Mouse (Mus musculus): Measurements from ENCODE around the gene Rev1. TPM values are rescaled to one million over a fixed set of nuclear protein-coding genes. Genes with fewer than 3 reads are reported as not detected.
"Not testable (repeated sequence)": the region's sequence is repeated elsewhere in the genome, so short reads cannot be mapped to it uniquely, and the experiment has no call there.

Gene Rev1
- polyA plus RNA-seq, 1 experiment, result 0.59 TPM

DNA sequence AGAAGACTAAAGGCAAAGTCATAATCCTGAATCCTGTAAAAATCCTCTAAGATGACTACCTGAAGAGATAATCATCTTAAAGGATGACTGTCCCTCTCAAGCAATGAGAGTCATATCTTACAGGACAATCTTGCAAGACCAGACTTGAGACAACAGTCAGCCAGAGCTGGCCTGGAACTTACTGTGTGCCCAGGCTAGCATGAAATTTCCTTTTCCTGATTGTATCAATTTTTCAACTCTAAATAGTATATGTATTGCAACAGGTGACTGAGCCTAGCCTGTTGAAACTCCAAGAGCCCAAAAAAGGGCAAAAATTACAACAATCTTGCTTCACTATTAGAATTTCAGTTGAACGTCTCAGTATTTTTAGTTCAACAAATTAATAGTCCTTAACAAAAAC lies 26.4 kb downstream of the Rev1 start:
- peaks cover 80% of the 10 kb centered on the region for H3K36me3 ChIP-seq (replicated peaks; ENCODE audit: low read length)
- no peak overlapping the region for H3K4me3 ChIP-seq (replicated peaks)
- TF ChIP-seq GATA1 (IDR thresholded peaks at IDR 0.05; ENCODE audit: borderline replicate concordance, low read length) (no peak), FLI1 (IDR thresholded peaks at IDR 0.05; ENCODE audit: low read length) (no peak)
- H3K4me1 ChIP-seq, result peaks cover 31% of the 10 kb centered on the region
- H3K9me3 ChIP-seq, result no peaks in the 10 kb centered on the region
- no peaks in the 10 kb centered on the region for H3K27me3 ChIP-seq (replicated peaks)

DNA sequence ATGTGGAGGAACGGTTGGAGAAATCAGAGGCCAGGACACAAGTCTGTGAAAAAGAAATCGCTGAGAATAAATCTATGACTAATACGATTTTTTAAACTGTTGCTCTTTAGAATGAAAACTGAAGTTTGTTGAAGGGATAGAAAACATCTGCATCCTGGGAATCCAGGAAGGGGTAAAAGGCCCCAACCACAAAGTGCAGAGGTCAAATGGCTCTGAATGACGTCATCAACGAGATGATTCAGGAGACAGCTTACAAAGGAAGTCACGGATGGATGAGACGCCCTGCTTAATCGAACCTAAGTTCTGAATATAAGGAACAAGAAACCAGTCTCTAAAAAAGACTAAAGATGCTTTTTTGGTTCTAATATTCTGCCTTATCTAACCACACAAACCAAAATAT lies 48.3 kb downstream of the Rev1 start:
- Histone ChIP-seq H3K27me3 (replicated peaks) (no peaks in the 10 kb centered on the region), H3K4me1 (0 out of 2 replicates have a peak, but pooled peaks cover 3% of the 10 kb centered on the region), H3K9me3 (no peaks in the 10 kb centered on the region), H3K4me3 (replicated peaks) (no peak overlapping the region), H3K36me3 (replicated peaks; ENCODE audit: low read length) (peaks cover 89% of the 10 kb centered on the region)
- TF ChIP-seq GATA1 (IDR thresholded peaks at IDR 0.05; ENCODE audit: borderline replicate concordance, low read length) (no peak), FLI1 (IDR thresholded peaks at IDR 0.05; ENCODE audit: low read length) (no peak)

DNA sequence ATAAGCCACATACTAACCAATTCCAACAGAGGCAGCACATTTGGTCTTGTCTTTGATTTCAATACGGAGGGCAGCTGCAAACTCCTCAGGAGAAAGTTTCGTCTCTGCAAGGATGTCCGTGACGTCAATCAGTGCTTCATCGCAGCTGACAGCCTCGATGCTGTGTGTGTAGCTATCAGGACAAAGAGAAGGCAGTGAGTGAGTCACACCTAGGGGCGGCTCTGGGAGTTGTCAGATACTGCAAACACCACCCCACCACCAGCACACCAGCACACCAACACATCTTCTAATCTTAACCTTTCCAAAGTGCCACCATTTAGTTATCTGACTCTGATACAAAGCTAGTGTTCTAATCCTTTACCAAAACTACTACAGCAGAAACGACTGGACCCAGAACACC lies 58.3 kb downstream of the Rev1 start:
- Histone ChIP-seq H3K4me3 (replicated peaks) (no peak overlapping the region), H3K4me1 (no peaks in the 10 kb centered on the region), H3K27me3 (replicated peaks) (no peaks in the 10 kb centered on the region), H3K36me3 (replicated peaks; ENCODE audit: low read length) (peaks cover 86% of the 10 kb centered on the region), H3K9me3 (no peaks in the 10 kb centered on the region)
- TF ChIP-seq FLI1 (IDR thresholded peaks at IDR 0.05; ENCODE audit: low read length) (no peak), GATA1 (IDR thresholded peaks at IDR 0.05; ENCODE audit: borderline replicate concordance, low read length) (no peak)

DNA sequence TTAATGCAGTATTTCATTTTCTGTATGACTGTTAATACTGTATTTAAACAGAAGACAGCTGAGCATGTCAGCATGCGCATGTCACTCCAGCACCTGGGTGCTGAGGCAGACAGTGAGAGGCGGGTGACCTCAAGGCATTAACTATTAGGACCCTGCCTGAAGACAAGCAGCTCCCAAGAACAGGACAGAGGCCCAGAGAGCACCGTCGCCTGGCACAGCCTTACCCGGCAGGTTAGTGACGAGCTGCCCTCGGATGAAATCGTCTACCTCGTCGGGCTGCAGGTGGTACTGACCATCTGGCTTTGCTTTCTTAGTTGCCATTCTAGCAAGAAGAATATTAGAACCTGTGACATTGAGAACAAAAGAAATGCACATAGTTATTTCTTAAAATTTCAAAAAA lies 62.3 kb downstream of the Rev1 start:
- no peaks in the 10 kb centered on the region for H3K9me3 ChIP-seq
- no peak overlapping the region for H3K4me3 ChIP-seq (replicated peaks)
- peaks cover 11% of the 10 kb centered on the region for H3K4me1 ChIP-seq
- peaks cover 87% of the 10 kb centered on the region for H3K36me3 ChIP-seq (replicated peaks; ENCODE audit: low read length)
- H3K27me3 ChIP-seq (replicated peaks), result no peaks in the 10 kb centered on the region
- no peak for TF ChIP-seq FLI1 (IDR thresholded peaks at IDR 0.05; ENCODE audit: low read length)
- TF ChIP-seq GATA1 (IDR thresholded peaks at IDR 0.05; ENCODE audit: borderline replicate concordance, low read length), result no peak

DNA sequence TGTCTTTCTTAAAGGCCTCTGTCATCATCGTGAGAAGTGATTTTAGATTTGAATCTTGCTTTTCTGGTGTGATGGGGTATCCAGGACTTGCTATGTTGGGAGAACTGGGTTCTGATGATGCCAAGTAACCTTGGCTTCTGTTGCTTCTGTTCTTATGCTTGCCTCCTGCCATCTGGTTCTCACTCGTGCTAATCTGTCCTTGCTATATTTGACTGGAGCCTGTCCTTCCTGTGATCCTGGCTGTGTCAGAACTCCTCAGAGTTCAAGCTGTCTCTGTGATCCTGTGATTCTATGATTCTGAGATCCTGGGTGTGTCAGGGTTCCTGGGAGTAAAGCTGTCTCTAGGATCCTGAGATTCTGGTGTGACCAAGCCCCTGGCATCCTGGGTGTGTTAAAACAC lies 67.4 kb downstream of the Rev1 start:
- Histone ChIP-seq H3K4me1 (peaks cover 14% of the 10 kb centered on the region), H3K36me3 (replicated peaks; ENCODE audit: low read length) (peaks cover 82% of the 10 kb centered on the region)
- H3K9me3 ChIP-seq; H3K27me3 ChIP-seq (replicated peaks); H3K4me3 ChIP-seq (replicated peaks): not testable (repeated sequence)

DNA sequence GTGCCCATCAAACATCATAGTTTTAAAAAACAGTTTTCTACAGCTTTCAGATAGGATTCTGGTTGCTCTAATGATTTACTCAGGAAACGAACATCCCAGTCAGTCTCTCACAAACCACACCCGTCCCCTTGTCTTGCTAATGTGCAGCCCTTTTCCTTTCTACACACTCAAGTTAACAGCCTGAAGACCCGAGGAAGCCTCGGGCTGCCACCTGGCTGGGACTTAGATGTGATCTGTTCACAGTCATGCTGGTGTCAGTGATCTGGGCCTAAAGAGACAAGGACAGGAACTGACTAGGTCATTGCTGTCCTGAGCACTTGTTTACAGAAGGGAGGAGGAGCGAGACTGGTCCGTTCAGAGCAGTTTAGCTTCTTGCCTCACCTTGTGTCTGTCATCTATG lies 71.2 kb downstream of the Rev1 start:
- peaks cover 84% of the 10 kb centered on the region for H3K36me3 ChIP-seq (replicated peaks; ENCODE audit: low read length)
- no peaks in the 10 kb centered on the region for H3K27me3 ChIP-seq (replicated peaks)
- no peak overlapping the region for H3K4me3 ChIP-seq (replicated peaks)
- TF ChIP-seq FLI1 (IDR thresholded peaks at IDR 0.05; ENCODE audit: low read length) (no peak), GATA1 (IDR thresholded peaks at IDR 0.05; ENCODE audit: borderline replicate concordance, low read length) (no peak)
- H3K4me1 ChIP-seq, result peaks cover 7% of the 10 kb centered on the region
- no peaks in the 10 kb centered on the region for H3K9me3 ChIP-seq

DNA sequence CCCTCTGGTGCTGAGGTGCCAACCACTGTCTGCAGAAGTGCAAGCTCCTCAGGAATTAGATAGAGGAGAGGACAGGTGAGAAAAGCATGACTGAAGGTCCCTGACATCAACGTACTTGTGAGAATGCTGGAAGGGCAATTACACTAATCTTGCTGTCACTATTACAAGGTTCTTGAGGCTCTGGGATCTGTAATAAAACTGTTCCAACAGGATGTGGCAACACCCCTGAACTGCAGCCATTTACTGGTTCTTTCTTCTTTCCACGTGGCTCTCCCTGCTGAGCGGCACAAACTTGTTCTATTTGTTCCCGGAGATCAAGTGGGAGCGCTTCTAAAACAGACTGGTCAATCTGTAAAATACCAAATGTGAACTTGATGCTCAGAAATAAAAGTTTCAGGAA lies 74.4 kb downstream of the Rev1 start:
- Histone ChIP-seq H3K27me3 (replicated peaks) (no peaks in the 10 kb centered on the region), H3K4me1 (peaks cover 1% of the 10 kb centered on the region), H3K4me3 (replicated peaks) (no peak overlapping the region), H3K36me3 (replicated peaks; ENCODE audit: low read length) (peaks cover 97% of the 10 kb centered on the region), H3K9me3 (no peaks in the 10 kb centered on the region)
- TF ChIP-seq GATA1 (IDR thresholded peaks at IDR 0.05; ENCODE audit: borderline replicate concordance, low read length) (no peak), FLI1 (IDR thresholded peaks at IDR 0.05; ENCODE audit: low read length) (no peak)

DNA sequence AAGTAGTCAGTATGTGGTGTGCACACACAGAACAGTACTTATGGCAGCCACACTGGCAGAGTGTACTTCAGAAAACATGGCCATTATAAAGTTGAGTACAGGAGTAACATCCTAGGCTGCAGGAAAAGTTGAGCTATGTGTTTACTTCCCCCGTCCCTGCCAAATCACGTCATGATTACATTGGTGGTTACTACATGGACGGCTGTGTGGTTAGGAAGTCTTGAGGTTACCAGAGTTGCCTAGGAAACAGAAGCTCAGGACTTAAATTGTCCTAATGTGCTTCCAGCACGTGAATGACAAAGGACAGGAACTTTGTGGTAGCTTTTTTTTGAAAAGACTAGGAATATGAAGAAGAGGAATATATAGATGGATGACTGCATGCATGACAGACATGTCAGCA lies 80.0 kb downstream of the Rev1 start:
- Histone ChIP-seq H3K27me3 (replicated peaks) (no peaks in the 10 kb centered on the region), H3K4me3 (replicated peaks) (no peak overlapping the region), H3K4me1 (peaks cover 20% of the 10 kb centered on the region), H3K9me3 (no peaks in the 10 kb centered on the region), H3K36me3 (replicated peaks; ENCODE audit: low read length) (peaks cover 100% of the 10 kb centered on the region)
- TF ChIP-seq GATA1 (IDR thresholded peaks at IDR 0.05; ENCODE audit: borderline replicate concordance, low read length), result no peak
- no peak for TF ChIP-seq FLI1 (IDR thresholded peaks at IDR 0.05; ENCODE audit: low read length)

DNA sequence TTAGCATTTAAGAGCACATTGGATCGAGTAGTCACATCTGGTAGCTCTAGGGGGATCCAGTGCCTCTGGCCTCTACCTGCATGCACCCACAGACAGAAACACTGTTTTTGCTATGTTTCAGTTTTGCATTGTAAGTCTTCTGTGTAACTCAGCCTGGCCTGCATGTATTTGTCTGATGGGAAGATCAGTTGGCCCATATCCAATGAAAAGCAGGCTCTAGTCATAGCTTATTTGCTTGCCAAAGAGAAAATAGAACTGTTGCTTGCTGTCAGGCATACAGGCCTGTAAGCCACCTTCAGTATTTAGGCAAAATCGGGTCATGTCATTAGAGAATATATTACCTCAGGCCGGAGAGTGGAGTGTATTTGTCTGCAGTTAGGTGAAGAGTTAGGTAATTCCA lies 81.5 kb downstream of the Rev1 start:
- Histone ChIP-seq H3K9me3 (no peaks in the 10 kb centered on the region), H3K27me3 (replicated peaks) (no peaks in the 10 kb centered on the region), H3K4me1 (peaks cover 20% of the 10 kb centered on the region), H3K36me3 (replicated peaks; ENCODE audit: low read length) (peaks cover 100% of the 10 kb centered on the region), H3K4me3 (replicated peaks) (no peak overlapping the region)
- TF ChIP-seq GATA1 (IDR thresholded peaks at IDR 0.05; ENCODE audit: borderline replicate concordance, low read length) (no peak), FLI1 (IDR thresholded peaks at IDR 0.05; ENCODE audit: low read length) (no peak)

DNA sequence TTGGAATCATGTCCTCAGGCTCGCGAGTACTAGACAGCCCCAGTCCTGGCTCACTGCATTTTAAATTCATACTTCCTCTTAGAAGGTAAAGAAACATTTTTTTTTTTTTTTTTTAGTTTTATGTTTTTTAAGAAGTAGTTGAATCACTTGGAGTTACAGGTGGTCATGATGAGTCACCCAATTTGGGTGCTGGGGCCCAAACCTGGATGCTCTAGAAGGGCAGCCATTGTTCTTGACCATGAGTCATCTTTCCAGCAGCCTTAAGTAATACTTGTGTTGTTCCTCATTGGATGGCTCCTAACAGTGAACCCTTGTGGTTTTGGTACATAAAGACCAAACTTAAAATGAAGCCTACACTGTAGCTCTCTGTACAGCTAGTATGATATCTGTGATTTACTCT lies 90.7 kb downstream of the Rev1 start:
- no peaks in the 10 kb centered on the region for H3K9me3 ChIP-seq
- no peaks in the 10 kb centered on the region for H3K27me3 ChIP-seq (replicated peaks)
- H3K36me3 ChIP-seq (replicated peaks; ENCODE audit: low read length), result peaks cover 99% of the 10 kb centered on the region
- H3K4me1 ChIP-seq, result 0 out of 2 replicates have a peak, but pooled peaks cover 3% of the 10 kb centered on the region
- TF ChIP-seq GATA1 (IDR thresholded peaks at IDR 0.05; ENCODE audit: borderline replicate concordance, low read length), result no peak
- TF ChIP-seq FLI1 (IDR thresholded peaks at IDR 0.05; ENCODE audit: low read length), result no peak
- H3K4me3 ChIP-seq (replicated peaks), result no peak overlapping the region

DNA sequence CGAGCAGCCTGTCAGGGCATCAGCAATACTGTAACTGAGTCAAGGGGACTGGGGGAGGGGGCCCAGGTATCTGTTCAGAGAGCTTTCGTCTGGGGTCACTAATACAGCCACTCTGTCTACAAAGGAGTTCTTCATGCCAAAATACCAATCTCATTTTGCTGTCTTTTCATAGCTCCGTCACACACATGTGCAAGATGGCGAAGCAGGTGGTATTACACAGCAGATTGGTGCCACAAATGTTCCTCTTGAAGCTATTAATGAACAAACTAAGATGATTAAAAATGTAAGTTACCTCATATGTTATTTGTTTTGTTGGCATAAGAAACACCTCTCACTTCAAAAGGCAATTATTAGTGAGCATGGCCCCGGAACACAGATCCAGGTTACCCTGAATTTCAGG lies 92.2 kb downstream of the Rev1 start:
- Histone ChIP-seq H3K9me3 (no peaks in the 10 kb centered on the region), H3K27me3 (replicated peaks) (no peaks in the 10 kb centered on the region), H3K36me3 (replicated peaks; ENCODE audit: low read length) (peaks cover 99% of the 10 kb centered on the region), H3K4me3 (replicated peaks) (no peak overlapping the region), H3K4me1 (0 out of 2 replicates have a peak, but pooled peaks cover 3% of the 10 kb centered on the region)
- TF ChIP-seq FLI1 (IDR thresholded peaks at IDR 0.05; ENCODE audit: low read length), result no peak
- no peak for TF ChIP-seq GATA1 (IDR thresholded peaks at IDR 0.05; ENCODE audit: borderline replicate concordance, low read length)

All from megakaryocyte, embryonic 14.5 days (primary cell).